Mouse (Mus musculus): ENCODE measurements around the gene Pigo.
"Not testable (repeated sequence)": the region's sequence is repeated elsewhere in the genome, so short reads cannot be mapped to it uniquely, and the experiment has no call there.

The Pigo gene

GRCm38 (mm10) chr4:43002756-43003439 lies 22.7 kb downstream of the Pigo start:
- DNase-seq (ENCODE audit: extremely low read depth, low read depth) = no peak

GRCm38 (mm10) chr4:43001272-43001671 lies 24.3 kb downstream of the Pigo start:
- no peak for DNase-seq (ENCODE audit: extremely low read depth, low read depth)

DNA sequence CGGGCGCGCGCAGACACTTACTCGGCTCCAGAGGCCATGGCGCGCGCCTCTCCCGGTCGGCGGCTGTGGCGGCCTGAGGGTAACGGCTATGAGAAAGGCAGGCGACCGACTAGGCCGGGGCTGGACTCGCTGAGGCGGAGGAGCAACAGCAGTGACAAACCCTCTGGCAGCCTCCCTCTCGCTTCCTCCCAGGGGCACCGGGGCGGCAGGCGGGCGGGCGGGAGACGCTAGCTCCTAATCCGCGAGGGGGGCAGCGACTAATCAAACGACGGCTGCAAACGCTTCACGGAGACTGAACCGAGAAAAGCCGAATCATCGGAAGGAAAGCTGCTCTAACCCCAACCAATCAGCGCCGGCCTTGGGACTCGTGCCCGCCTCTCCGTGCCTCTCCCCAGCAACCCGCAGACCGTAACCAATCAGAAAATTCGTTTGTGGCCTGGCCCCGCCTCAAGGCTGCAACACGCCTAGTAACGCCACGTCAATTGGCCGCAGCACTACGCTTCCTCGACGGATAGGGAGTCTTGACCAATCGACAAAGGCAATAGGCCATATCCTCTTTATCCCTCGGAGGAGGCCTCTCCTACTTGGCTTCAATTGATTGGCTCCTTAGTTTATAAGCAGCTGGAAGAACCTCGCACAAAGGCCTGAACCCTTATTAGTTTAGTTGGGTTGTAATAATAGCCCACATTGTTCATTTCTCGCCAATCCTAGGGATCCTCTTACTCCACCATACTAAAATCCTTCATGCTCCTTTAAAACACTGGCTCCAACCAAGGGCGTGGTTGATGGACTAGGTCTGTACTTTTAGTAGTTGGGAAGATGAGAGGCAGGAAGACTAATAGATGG lies 25.3 kb downstream of the Pigo start, which contains the start of gene Vcp:
Vcp (minus strand) TSS at position 367 of the 846 bp plus-strand sequence.
- DNase-seq (ENCODE audit: extremely low read depth, low read depth) = peak; percentile 99

DNA sequence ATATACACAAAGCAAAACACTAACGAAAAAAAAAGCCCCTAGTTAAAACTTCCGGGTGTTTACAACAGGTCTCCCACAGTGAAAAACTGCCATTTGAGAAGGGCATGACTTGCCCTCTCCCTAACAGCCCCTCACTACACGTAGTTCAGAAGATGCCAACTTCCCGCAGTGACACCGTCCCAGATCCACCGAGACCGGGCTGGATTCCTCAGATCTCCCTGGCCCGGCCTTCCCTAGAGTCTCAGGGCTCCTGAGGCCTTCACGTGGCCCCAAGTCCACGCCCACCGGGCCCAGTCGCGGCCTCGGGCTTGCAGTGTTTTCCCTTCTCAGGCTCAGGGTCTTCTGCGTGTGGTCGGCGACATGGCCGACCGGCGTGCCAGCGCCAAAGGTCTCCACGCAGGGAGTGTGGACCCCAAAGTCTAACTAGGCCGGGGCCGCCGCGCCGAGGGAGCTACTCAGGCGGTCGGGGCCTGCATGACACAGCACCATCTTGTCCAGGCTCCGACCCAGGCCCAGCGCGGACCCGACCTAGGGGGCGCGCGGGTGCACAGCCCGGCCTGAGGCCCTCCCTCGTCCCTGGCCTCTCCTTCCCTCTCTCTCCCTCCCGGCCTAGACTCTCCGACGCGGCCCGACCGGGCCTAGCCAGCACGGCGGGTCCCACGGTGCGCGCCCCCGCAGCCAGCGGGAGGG lies 26.0 kb downstream of the Pigo start:
- peak; percentile 62 for DNase-seq (ENCODE audit: extremely low read depth, low read depth)

- DNase-seq (ENCODE audit: extremely low read depth, low read depth) = no peak
Observed at GRCm38 (mm10) chr4:42998022-42998421, 27.6 kb downstream of the Pigo start.

GRCm38 (mm10) chr4:42988296-42988695 lies 37.3 kb downstream of the Pigo start:
- no peak for DNase-seq (ENCODE audit: extremely low read depth, low read depth)

DNA sequence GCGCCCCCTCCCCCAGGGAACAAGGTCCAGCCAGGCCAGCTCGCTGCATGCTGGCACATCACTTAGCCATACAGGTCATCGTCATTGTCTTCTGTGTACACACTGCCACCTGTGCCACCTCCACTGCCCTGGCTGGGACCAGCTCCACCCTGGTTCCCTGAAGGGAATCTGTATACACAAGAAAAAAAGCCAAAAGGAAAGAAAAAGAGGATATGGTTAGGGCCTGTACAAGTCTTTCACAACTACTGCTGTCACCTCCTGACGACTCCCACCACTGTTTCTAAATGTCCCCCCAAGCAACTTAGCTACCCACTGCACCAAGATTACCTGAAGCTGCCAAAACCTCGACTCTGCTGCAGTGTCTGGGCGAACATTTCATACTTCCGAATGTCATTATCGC lies 45.2 kb downstream of the Pigo start:
- not testable (repeated sequence) for DNase-seq (ENCODE audit: extremely low read depth, low read depth)

DNA sequence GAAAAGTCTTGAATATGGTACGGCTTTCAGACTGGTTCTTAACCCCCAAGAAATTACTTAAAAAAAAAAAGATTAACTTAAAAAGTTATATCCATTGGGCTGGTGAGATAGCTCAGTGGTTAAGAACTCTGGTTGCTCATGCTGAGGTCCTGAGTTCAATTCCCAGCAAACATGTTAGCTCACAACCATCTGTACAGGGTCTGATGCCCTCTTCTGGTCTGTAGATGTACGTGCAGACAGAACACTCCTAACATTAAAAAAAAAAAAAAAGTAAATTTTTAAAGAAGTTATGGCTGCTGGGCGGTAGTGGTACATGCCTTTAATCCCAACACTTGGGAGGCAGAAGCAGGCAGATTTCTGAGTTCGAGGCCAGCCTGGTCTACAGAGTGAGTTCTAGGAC lies 47.6 kb downstream of the Pigo start:
- no peak for DNase-seq (ENCODE audit: extremely low read depth, low read depth)

GRCm38 (mm10) chr4:42973868-42974267 lies 51.8 kb downstream of the Pigo start:
- no peak for DNase-seq (ENCODE audit: extremely low read depth, low read depth)

DNA sequence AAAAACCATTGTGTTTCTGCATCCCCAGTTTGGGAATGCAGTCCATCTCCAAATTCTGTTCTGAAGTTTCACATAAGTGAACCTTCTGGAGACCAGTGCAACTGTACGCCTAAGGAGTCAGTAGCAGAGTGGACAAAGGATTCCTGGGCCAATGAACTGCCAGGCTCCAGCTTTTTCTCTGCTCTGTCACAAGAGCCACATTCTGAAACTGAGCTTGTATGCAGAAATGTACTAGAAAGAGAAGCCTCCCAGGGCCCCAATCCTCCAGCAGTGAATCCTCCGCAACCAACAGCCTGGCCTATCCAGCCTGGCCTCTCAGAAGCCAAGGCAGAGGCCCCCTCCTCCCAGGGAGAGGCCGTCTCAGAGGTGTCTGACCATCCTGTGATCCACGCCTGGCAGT lies 52.7 kb downstream of the Pigo start:
- no peak for DNase-seq (ENCODE audit: extremely low read depth, low read depth)

- no peak for DNase-seq (ENCODE audit: extremely low read depth, low read depth)
Observed at GRCm38 (mm10) chr4:42969304-42969703, 56.3 kb downstream of the Pigo start, which contains the start of gene 1700022I11Rik. TSS of gene 1700022I11Rik (plus strand) at chr4:42969604.

Measured in MEL-GATA-1-ER (cell line).